Comparison of ENCODE assay signal across 26 mouse cellular contexts in the genomic region with DNA sequence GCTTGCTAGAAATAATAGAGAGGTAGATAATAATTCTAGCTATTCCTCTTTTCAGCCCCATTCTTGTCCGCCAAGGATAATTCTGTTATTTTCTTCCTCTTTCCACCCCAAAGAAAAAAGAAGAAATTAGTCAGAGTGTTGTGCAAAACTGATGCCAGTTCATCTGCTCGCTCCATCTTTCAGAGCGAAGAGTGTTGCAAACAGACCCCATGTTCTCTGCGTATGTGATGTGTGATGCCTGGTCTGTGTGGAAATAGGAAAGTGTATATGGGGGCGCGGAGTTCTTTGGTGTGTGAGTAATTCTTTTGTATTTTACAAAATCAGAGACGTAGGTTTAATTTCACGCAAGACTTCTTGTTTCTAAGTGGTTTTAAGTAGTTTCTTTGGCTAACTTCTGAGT. TPM values are rescaled to one million over a fixed set of nuclear protein-coding genes. Genes with fewer than 3 reads are reported as not detected.
"Had no signal": no experiment of that assay in that cellular context is flagged by ENCODE, and none has a peak within 500 bp of the region (broad histone marks: within the 10 kb centered on the region; RNA-seq: fewer than 3 reads in every experiment).

No protein-coding gene starts in this region.

- DNase-seq: kidney, adult 11 months; kidney, adult 8-10 months; kidney, postnatal 10 days; kidney, postnatal 36 days; liver; lung, adult 18-20 months; lung, postnatal 10 days; lung, postnatal 36 days; retina, postnatal 1 day; right cerebral cortex, postnatal 25 days; spleen, adult 18-20 months had no signal

- H3K4me3 ChIP-seq: kidney, embryonic 15.5 days; limb, embryonic 10.5 days; limb, embryonic 13.5 days; liver, embryonic 12.5 days; liver, embryonic 15.5 days; lung, embryonic 15.5 days; megakaryocyte, embryonic 14.5 days; midbrain, embryonic 10.5 days; midbrain, embryonic 13.5 days; myocyte; neural tube, embryonic 13.5 days; stomach, embryonic 15.5 days had no signal

- ATAC-seq: liver, embryonic 12.5 days; midbrain, embryonic 13.5 days; midbrain, embryonic 16.5 days had no signal

- H3K27ac ChIP-seq: kidney, embryonic 15.5 days; limb, embryonic 10.5 days; limb, embryonic 13.5 days; liver, embryonic 12.5 days; liver, embryonic 15.5 days; lung, embryonic 15.5 days; midbrain, embryonic 10.5 days; midbrain, embryonic 13.5 days; neural tube, embryonic 13.5 days; stomach, embryonic 15.5 days had no signal

RNA-seq across cellular contexts. Expression of gene Iqschfp, which starts 39.1 kb away (rescaled TPM):
- total RNA-seq: monocyte, adult 5-6 weeks; neutrophil, adult 5-6 weeks had no signal

RNA-seq across cellular contexts. Expression of gene Iqcj, which starts 39.2 kb away (rescaled TPM):
- total RNA-seq: monocyte, adult 5-6 weeks had no signal
